Mouse (Mus musculus): Measurements from ENCODE around the gene Naaa.

- no peak for TF ChIP-seq POLR2A (IDR thresholded peaks at IDR 0.05; ENCODE audit: insufficient read depth, low read depth, low read length)
- TF ChIP-seq CTCF (IDR thresholded peaks at IDR 0.05; ENCODE audit: insufficient read depth, low read depth, low read length): no peak; the same call in 1 of the 2 replicates
Measured at GRCm38 (mm10) chr5:92239333-92240232, 38.4 kb downstream of the Naaa start.
